Mouse (Mus musculus) kidney, embryonic 14.5 days (tissue): ENCODE measurements around the gene Prkcz. TPM values are rescaled to one million over a fixed set of nuclear protein-coding genes. Genes with fewer than 3 reads are reported as not detected.
A peak's percentile ranks its signal among the peaks of the same experiment; 100 is the strongest.
"Not testable (repeated sequence)": the region's sequence is repeated elsewhere in the genome, so short reads cannot be mapped to it uniquely, and the experiment has no call there.

ENCODE experiments used
- ATAC-seq: fragments of 200-750 bp; cut with Nextera tagmentation; 2 replicates; pipeline ENCODE4 v1.8.0; 2017; ENCODE audit warnings: moderate number of reproducible peaks, mild to moderate bottlenecking, moderate TSS enrichment, moderate library complexity; ENCODE audit not compliant: low FRiP score, low TSS enrichment
- H3K27ac ChIP-seq: fragments of 300-500 bp; sonication (generic); 2 replicates; pipeline ENCODE4 v1.5.1; 2014; ENCODE audit warnings: low read depth, mild to moderate bottlenecking, low read length, moderate library complexity, mixed read lengths
- H3K27me3 ChIP-seq: fragments of 300-500 bp; sonication (generic); 2 replicates; pipeline ENCODE4 v1.6.1; 2014; ENCODE audit warnings: mild to moderate bottlenecking, low read length; ENCODE audit not compliant: control insufficient read depth, insufficient read depth
- H3K36me3 ChIP-seq: fragments of 300-500 bp; sonication (generic); 2 replicates; pipeline ENCODE4 v1.6.1; 2014; ENCODE audit warnings: low read length, mixed read lengths; ENCODE audit not compliant: control insufficient read depth, insufficient read depth
- H3K4me1 ChIP-seq: fragments of 300-500 bp; sonication (generic); 2 replicates; pipeline ENCODE4 v1.6.1; 2014; ENCODE audit warnings: low read length, mixed read lengths; ENCODE audit not compliant: control insufficient read depth, insufficient read depth
- H3K4me2 ChIP-seq: fragments of 300-500 bp; sonication (generic); replicated peaks from 2 replicates; pipeline ENCODE4 v1.6.1; 2014; ENCODE audit warnings: low read depth, mild to moderate bottlenecking, low read length
- H3K4me3 ChIP-seq: fragments of 300-500 bp; sonication (generic); 2 replicates; pipeline ENCODE4 v1.5.1; 2014; ENCODE audit warnings: mild to moderate bottlenecking, low read length
- H3K9ac ChIP-seq: fragments of 300-500 bp; sonication (generic); 2 replicates; pipeline ENCODE4 v1.6.1; 2014; ENCODE audit warnings: low read depth, mild to moderate bottlenecking, low read length, moderate library complexity
- H3K9me3 ChIP-seq: fragments of 300-500 bp; sonication (generic); 2 replicates; pipeline ENCODE4 v1.6.1; 2016; ENCODE audit warnings: low read length; ENCODE audit not compliant: control insufficient read depth
- WGBS: fragments of 180-500 bp; shearing (Covaris S2); extraction: QIAGEN DNeasy Blood & Tissue Kit; methylation state at CpG from one replicate; pipeline ENCODE4 v1.1.7; 2014; 5-methylcytosine and 5-hydroxymethylcytosine counted together
- polyA plus RNA-seq: library from polyadenylated mRNA; unstranded; fragments of >200 nt; fragmentation: Nextera tagmentation; extraction: Ambion mirVana; gene quantifications from 2 replicates; pipeline ENCODE4 v1.2.1, GENCODE M21; 2014

The Prkcz gene
- polyA plus RNA-seq, 1 experiment from 2014 or later, result 10.2 TPM

GRCm38 (mm10) chr4:155346350-155346749, 14.8 kb downstream of the Prkcz start:
- peaks cover 26% of the 10 kb centered on the region for H3K27me3 ChIP-seq
- no peaks in the 10 kb centered on the region for H3K9me3 ChIP-seq
- H3K4me1 ChIP-seq, result peaks cover 7% of the 10 kb centered on the region; the same call in 1 of the 2 replicates
- H3K4me3 ChIP-seq, result no peak overlapping the region
- H3K9ac ChIP-seq, result no peak overlapping the region
- H3K4me2 ChIP-seq, result no peak overlapping the region
- no peak for ATAC-seq
- 89% methylated on average over 12 of the region's 12 CpGs for WGBS
- no peaks in the 10 kb centered on the region for H3K36me3 ChIP-seq
- no peak overlapping the region for H3K27ac ChIP-seq

GRCm38 (mm10) chr4:155345608-155345953, 15.6 kb downstream of the Prkcz start:
- H3K4me3 ChIP-seq, result peak overlapping the region; percentile 45
- no peaks in the 10 kb centered on the region for H3K9me3 ChIP-seq
- H3K9ac ChIP-seq, result peak overlapping the region; percentile 47; the same call in 1 of the 2 replicates
- H3K4me1 ChIP-seq, result peaks cover 7% of the 10 kb centered on the region; the same call in 1 of the 2 replicates
- H3K36me3 ChIP-seq, result no peaks in the 10 kb centered on the region
- no peak overlapping the region for H3K27ac ChIP-seq
- ATAC-seq, result peak; percentile 87
- peak overlapping the region; percentile 88 for H3K4me2 ChIP-seq
- peaks cover 26% of the 10 kb centered on the region for H3K27me3 ChIP-seq
- 4% methylated on average over 16 of the region's 16 CpGs for WGBS

- Histone ChIP-seq H3K4me3 (peak overlapping the region; percentile 45), H3K27me3 (peaks cover 26% of the 10 kb centered on the region), H3K27ac (no peak overlapping the region), H3K4me1 (peaks cover 7% of the 10 kb centered on the region; the same call in 1 of the 2 replicates), H3K9me3 (no peaks in the 10 kb centered on the region), H3K36me3 (no peaks in the 10 kb centered on the region), H3K4me2 (peak overlapping the region; percentile 88), H3K9ac (peak overlapping the region; percentile 47; the same call in 1 of the 2 replicates)
- WGBS, result 12% methylated on average over 47 of the region's 47 CpGs
- peak; percentile 53; the same call in 1 of the 2 replicates for ATAC-seq
Observed at GRCm38 (mm10) chr4:155344716-155345607, 16.2 kb downstream of the Prkcz start.

- no peak for ATAC-seq
- Histone ChIP-seq H3K9me3 (no peaks in the 10 kb centered on the region), H3K4me2 (no peak overlapping the region), H3K27me3 (peaks cover 26% of the 10 kb centered on the region), H3K27ac (no peak overlapping the region), H3K36me3 (no peaks in the 10 kb centered on the region), H3K4me3 (no peak overlapping the region), H3K9ac (no peak overlapping the region), H3K4me1 (peaks cover 7% of the 10 kb centered on the region; the same call in 1 of the 2 replicates)
- 55% methylated on average over 3 of the region's 3 CpGs for WGBS
Observed at GRCm38 (mm10) chr4:155344299-155344600, 16.9 kb downstream of the Prkcz start.

- Histone ChIP-seq H3K9ac (no peak overlapping the region), H3K27me3 (peaks cover 26% of the 10 kb centered on the region), H3K36me3 (no peaks in the 10 kb centered on the region), H3K4me2 (no peak overlapping the region), H3K4me3 (no peak overlapping the region), H3K27ac (no peak overlapping the region), H3K4me1 (peaks cover 7% of the 10 kb centered on the region; the same call in 1 of the 2 replicates), H3K9me3 (no peaks in the 10 kb centered on the region)
- no peak for ATAC-seq
- WGBS, result 80% methylated on average over 14 of the region's 14 CpGs
Observed at GRCm38 (mm10) chr4:155343415-155344298, 17.5 kb downstream of the Prkcz start.

- Histone ChIP-seq H3K9me3 (no peaks in the 10 kb centered on the region), H3K9ac (no peak overlapping the region), H3K36me3 (no peaks in the 10 kb centered on the region), H3K27me3 (no peaks in the 10 kb centered on the region), H3K4me2 (no peak overlapping the region), H3K4me1 (no peaks in the 10 kb centered on the region), H3K27ac (no peak overlapping the region), H3K4me3 (no peak overlapping the region)
- ATAC-seq, result no peak
- 89% methylated on average over 12 of the region's 12 CpGs for WGBS
Observed at GRCm38 (mm10) chr4:155336284-155337050, 24.7 kb downstream of the Prkcz start.

GRCm38 (mm10) chr4:155332253-155332652, 28.9 kb downstream of the Prkcz start:
- H3K4me1 ChIP-seq, result no peaks in the 10 kb centered on the region
- 71% methylated on average over 7 of the region's 7 CpGs for WGBS
- H3K9me3 ChIP-seq, result no peaks in the 10 kb centered on the region
- ATAC-seq, result no peak
- H3K27me3 ChIP-seq, result no peaks in the 10 kb centered on the region
- no peak overlapping the region for H3K9ac ChIP-seq
- H3K36me3 ChIP-seq, result no peaks in the 10 kb centered on the region
- no peak overlapping the region for H3K4me2 ChIP-seq
- H3K27ac ChIP-seq, result no peak overlapping the region
- H3K4me3 ChIP-seq, result no peak overlapping the region

- not testable (repeated sequence) for ATAC-seq, H3K27ac ChIP-seq, H3K9ac ChIP-seq, H3K4me1 ChIP-seq, H3K9me3 ChIP-seq, H3K4me2 ChIP-seq, H3K36me3 ChIP-seq, H3K27me3 ChIP-seq, H3K4me3 ChIP-seq
- WGBS, result 89% methylated on average over 11 of the region's 11 CpGs
Observed at GRCm38 (mm10) chr4:155328385-155328784, 32.8 kb downstream of the Prkcz start.
